Mouse (Mus musculus) adrenal gland (tissue): ENCODE measurements around the gene Traf5.

ENCODE experiments used
- intact Hi-C: fragments of 180-260 bp; cut with DNase I; formaldehyde crosslinking; loops from one replicate; pipeline ENCODE4 v1.15.1; 2025
- microRNA-seq, 2 experiments: library from miRNA; unstranded; fragments of <30 nt; microRNA quantifications; one replicate each; pipeline ENCODE4; 2019

The Traf5 gene

GRCm38 (mm10) chr1:191974509-191975405 lies 117.6 kb downstream of the Traf5 start:
- intact Hi-C loops = no loop called here

DNA sequence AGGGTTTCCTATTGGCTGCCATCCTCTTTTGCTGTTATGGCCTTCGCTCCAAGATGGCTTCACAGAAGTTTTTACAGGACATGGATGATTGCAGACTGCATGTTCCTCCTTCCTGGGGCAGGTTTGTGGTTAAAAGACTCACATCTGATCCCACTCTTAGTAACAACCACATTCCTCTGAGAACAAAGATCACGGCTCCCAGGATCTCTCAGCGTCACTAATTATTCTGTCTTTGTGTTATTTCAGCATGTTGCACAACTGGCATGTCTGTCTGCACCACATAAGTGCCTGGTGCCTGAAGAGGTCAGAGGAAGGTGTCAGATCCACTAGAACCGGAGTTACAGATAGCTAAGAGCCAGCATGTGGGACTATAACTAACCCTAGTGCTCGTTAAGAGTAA lies 122.4 kb downstream of the Traf5 start:
- intact Hi-C loops = no loop called here

- intact Hi-C loops = loop anchor here (1.0 to 5.0 kb wide), 3 partner anchors 58 to 130 kb away; partner anchors contain the start of gene Slc30a1
Observed at GRCm38 (mm10) chr1:191964773-191965481, 127.4 kb downstream of the Traf5 start.

GRCm38 (mm10) chr1:191963948-191964772 lies 128.2 kb downstream of the Traf5 start:
- intact Hi-C loops = loop anchor here (1.0 to 5.0 kb wide), 2 partner anchors 57 to 129 kb away; partner anchors contain the start of gene Slc30a1

- intact Hi-C loops = loop anchor here (5.0 kb wide), 1 partner anchor 56 kb away; the partner anchor contains the start of gene Slc30a1
Observed at GRCm38 (mm10) chr1:191963413-191963812, 128.9 kb downstream of the Traf5 start.

- intact Hi-C loops = loop anchor here (5.0 kb wide), 1 partner anchor 54 kb away; the partner anchor contains the start of gene Slc30a1
Observed at GRCm38 (mm10) chr1:191960946-191961345, 131.4 kb downstream of the Traf5 start.

- intact Hi-C loops = no loop called here
Observed at GRCm38 (mm10) chr1:191957321-191957720, 135.0 kb downstream of the Traf5 start.

DNA sequence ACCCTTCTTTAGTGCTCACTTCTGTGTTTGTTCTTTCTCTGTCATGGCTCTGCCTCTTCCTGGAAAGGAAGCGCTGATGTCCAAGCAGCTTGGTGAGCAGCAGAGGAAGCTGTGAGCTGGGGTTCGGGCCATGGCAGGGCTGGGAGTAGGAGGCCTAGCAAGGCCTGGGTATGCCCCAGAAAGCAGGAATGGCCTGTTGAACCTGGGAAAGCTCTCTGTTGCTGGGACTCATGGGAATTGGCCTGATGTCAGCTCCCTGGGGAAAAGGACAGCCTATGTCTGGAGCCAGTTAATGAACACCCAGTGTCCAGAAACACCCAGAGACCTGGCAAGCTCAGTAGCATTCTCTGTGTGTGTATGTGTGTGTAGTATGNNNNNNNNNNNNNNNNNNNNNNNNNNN lies 135.5 kb downstream of the Traf5 start:
- intact Hi-C loops = no loop called here

- intact Hi-C loops = no loop called here
Observed at GRCm38 (mm10) chr1:191956261-191956660, 136.1 kb downstream of the Traf5 start.

DNA sequence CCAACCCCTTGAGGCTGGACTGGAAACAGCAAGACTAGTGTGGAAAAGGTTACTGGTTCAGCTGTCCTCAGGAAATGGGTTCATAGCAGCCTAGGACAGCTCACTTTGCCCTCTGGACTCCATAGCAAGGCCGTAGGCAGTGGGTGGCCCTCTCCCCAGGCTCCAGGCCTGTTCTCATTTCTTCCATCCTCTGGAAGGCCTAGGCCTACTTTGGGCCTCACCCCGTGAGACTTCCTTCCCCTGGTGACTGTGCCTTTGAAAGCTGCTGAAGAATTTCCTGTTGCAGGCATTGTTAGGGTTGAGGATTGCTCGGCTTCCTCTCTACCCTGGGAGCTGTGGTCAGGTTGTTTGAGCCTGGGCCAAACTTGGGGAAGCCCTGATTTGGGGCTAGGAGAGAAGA lies 137.3 kb downstream of the Traf5 start:
- intact Hi-C loops = no loop called here

DNA sequence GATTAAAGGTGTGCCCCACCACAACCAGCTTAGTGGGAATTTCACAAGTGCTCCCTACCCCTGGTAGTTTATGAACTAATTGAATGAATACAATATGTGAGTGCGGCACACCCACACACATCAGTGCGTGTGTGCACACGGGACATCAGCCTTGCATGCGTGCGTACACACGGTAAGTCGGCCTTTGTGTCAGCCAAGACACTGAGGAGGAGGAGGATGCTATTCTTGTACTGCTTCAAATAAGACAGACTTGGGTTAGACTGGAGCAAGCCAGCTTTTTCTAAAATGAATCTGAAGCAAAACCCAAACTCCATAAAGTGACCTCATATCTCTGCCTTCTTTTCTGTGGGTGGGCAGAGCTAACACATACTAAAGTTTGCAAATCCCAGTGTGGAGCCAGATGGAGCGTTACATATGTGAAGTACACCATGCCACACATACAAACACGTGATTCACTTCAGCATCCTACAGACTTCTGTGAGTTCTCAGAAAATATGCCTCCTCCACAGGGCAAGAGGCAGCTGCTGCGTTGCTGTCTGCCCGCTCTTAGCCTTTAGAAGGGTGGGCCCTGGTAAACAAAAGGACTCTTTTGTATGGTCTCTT lies 139.5 kb downstream of the Traf5 start:
- intact Hi-C loops = no loop called here

DNA sequence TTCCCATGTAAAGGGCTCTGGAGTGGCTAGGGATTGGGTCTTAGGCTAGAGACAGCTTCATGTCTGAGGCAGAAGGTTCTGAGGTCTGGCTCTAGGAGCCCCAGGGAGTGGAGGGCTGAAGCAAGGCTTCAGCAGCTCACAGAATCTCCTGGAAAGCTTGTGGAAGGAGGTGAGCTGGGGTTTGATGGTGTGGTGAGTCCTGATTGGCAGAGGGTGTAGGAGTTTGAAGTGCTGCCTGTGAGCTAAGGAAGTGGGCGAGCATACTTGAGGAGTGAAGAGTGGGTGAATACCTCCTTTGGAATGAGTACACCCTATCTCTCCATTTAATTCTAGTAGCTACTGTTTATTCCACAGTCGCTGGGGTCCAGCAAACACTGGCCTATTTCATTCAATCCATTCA lies 141.7 kb downstream of the Traf5 start:
- intact Hi-C loops = no loop called here

GRCm38 (mm10) chr1:191948600-191948999 lies 143.8 kb downstream of the Traf5 start:
- intact Hi-C loops = no loop called here

DNA sequence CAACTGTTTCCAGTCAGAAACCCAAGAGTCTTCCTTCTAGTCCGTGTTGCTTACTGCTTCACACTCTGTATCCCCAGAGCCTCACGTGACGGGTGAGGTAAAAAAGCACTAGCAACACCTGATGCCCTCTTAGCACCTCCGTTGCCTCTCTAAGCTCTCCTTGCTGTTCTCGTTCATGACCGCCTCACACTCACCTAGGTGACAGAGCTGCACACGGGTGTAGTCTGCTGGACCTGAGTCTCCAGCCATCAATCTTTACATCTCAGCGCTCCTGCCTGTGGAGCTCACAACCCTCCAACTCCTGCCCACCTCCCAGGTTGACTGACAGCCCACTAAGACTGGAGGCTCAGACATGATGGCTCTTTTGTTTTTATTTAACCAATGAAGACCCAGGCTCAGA lies 144.6 kb downstream of the Traf5 start:
- intact Hi-C loops = no loop called here

Small RNAs within 50 kb of the gene (microRNA-seq; reads per million reads assigned to microRNA genes)
- 0 reads per million in 2 experiments for gene Mir3473c
